Mouse (Mus musculus): ENCODE measurements at regions not wholly inside any gene's neighbourhood (a gene's known extent, or its start where the extent isn't known, plus 50 kb on each side); places are given as distances from the start of the nearest gene placed in this dataset.

DNA sequence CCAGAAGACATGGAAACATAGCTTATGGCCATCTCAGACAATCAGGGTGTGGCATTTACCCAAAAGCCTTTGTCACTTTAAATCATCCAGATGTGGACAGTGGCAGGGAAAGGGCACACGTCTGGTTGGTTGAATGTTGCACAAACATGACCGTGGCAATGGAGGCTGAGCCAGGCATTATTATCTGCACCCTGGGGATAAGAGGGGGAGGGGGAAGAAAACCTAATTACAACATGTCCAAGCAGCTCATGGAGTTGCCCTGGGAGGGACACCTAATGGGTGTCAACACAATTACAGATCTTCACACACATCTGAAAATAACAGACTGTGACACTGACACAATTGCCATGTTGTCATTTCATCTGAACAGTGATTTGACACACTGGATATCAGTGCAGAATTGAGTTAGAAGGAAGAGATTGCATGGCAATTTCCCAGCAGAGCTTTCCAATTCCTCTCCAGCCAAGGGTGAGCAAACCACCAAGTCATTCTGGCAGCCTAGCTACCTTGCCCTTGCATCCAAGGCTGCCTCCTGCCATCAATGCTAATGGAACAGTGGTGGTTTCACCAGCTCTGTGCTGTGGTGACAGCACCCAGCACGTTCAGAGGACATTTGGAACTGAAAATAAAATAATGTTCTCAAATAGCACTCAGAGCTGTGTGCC is 159.9 kb downstream of the Lpin1 start:
- TF ChIP-seq ZKSCAN1 (IDR thresholded peaks at IDR 0.05; ENCODE audit: low read depth, low read length) (no peak), MAZ (IDR thresholded peaks at IDR 0.05; ENCODE audit: low read depth, low read length) (no peak), RCOR1 (IDR thresholded peaks at IDR 0.05; ENCODE audit: low read depth, low read length) (no peak), CHD1 (IDR thresholded peaks at IDR 0.05; ENCODE audit: low read depth, low read length) (no peak), CHD2 (IDR thresholded peaks at IDR 0.05; ENCODE audit: low read length) (no peak), POLR2AphosphoS2 (IDR thresholded peaks at IDR 0.05; ENCODE audit: low read length) (no peak), E2F4 (IDR thresholded peaks at IDR 0.05; ENCODE audit: borderline replicate concordance, low read depth, low read length) (no peak), BHLHE40 (IDR thresholded peaks at IDR 0.05; ENCODE audit: borderline replicate concordance, low read depth, low read length) (no peak), POLR2AphosphoS5 (IDR thresholded peaks at IDR 0.05; ENCODE audit: borderline replicate concordance, low read depth, low read length) (no peak), TBP (IDR thresholded peaks at IDR 0.05; ENCODE audit: low read depth, low read length) (no peak), POLR2A (IDR thresholded peaks at IDR 0.05; ENCODE audit: control insufficient read depth in 1 of 2, insufficient read depth in 1 of 2, low read depth in 1 of 2, low read length in 2 of 2, poor library complexity in 1 of 2) (no peak), MAFK (IDR thresholded peaks at IDR 0.05; ENCODE audit: borderline replicate concordance, low read depth, low read length) (no peak)
- Histone ChIP-seq H3K9me3 (replicated peaks; ENCODE audit: insufficient read depth, low read length) (no peaks in the 10 kb centered on the region), H3K27ac (ENCODE audit: control insufficient read depth, low read depth, low read length) (no peak overlapping the region), H3K79me2 (ENCODE audit: control insufficient read depth, insufficient read depth, low read length, poor library complexity) (no peaks in the 10 kb centered on the region), H3K27me3 (ENCODE audit: control insufficient read depth in 1 of 2, insufficient read depth in 2 of 2, low read length in 2 of 2) (no peaks in the 10 kb centered on the region), H3K36me3 (ENCODE audit: control insufficient read depth in 1 of 2, insufficient read depth in 2 of 2, low read length in 2 of 2) (no peaks in the 10 kb centered on the region), H3K9ac (ENCODE audit: control insufficient read depth, low read depth, low read length, poor library complexity, severe bottlenecking) (no peak overlapping the region), H3K4me3 (ENCODE audit: control insufficient read depth in 1 of 2, insufficient read depth in 1 of 2, low read depth in 2 of 2, low read length in 2 of 2) (no peak overlapping the region), H3K4me1 (ENCODE audit: control insufficient read depth in 1 of 2, insufficient read depth in 2 of 2, low read length in 2 of 2) (no peaks in the 10 kb centered on the region)
- no peak for DNase-seq (ENCODE audit: low read depth, low spot score)

DNA sequence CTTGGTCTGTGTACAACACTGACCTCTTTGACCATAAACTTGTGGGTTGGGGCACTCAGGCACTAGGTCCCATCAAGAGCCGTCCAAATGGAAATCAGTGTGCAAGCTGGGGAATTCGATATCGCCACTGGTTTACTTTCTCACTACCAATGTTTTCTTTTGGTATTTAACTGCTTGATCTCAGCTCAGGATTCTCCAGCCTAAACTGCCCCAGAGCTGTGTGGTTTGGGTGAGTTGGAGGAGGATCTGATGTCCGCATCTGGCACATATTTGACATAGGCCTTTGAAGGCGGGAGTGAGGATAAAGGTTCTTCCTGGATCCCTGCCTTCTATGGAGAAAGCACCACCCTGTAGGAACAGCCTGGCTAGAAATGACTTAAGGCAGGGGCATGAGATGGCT is 172.0 kb downstream of the Lpin1 start:
- no peak for DNase-seq (ENCODE audit: low read depth, low spot score)
- no peaks in the 10 kb centered on the region for H3K4me1 ChIP-seq (ENCODE audit: control insufficient read depth in 1 of 2, insufficient read depth in 2 of 2, low read length in 2 of 2)
- H3K36me3 ChIP-seq (ENCODE audit: control insufficient read depth in 1 of 2, insufficient read depth in 2 of 2, low read length in 2 of 2): no peaks in the 10 kb centered on the region
- no peak overlapping the region for H3K9ac ChIP-seq (ENCODE audit: control insufficient read depth, low read depth, low read length, poor library complexity, severe bottlenecking)
- no peaks in the 10 kb centered on the region for H3K9me3 ChIP-seq (replicated peaks; ENCODE audit: insufficient read depth, low read length)
- no peak overlapping the region for H3K27ac ChIP-seq (ENCODE audit: control insufficient read depth, low read depth, low read length)
- TF ChIP-seq MEF2A (IDR thresholded peaks at IDR 0.05; ENCODE audit: extremely low read depth, insufficient replicate concordance, low read depth, low read length, poor library complexity, severe bottlenecking) (no peak), ELF1 (IDR thresholded peaks at IDR 0.05; ENCODE audit: low read depth, low read length) (no peak), ETS1 (IDR thresholded peaks at IDR 0.05; ENCODE audit: low read depth, low read length) (no peak), GABPA (IDR thresholded peaks at IDR 0.05; ENCODE audit: low read depth, low read length) (no peak), MAX (IDR thresholded peaks at IDR 0.05; ENCODE audit: low read length) (no peak)
- no peaks in the 10 kb centered on the region for H3K27me3 ChIP-seq (ENCODE audit: control insufficient read depth in 1 of 2, insufficient read depth in 2 of 2, low read length in 2 of 2)
- no peak overlapping the region for H3K4me3 ChIP-seq (ENCODE audit: control insufficient read depth in 1 of 2, insufficient read depth in 1 of 2, low read depth in 2 of 2, low read length in 2 of 2)
- H3K79me2 ChIP-seq (ENCODE audit: control insufficient read depth, insufficient read depth, low read length, poor library complexity): no peaks in the 10 kb centered on the region

All from MEL (cell line).